Mouse (Mus musculus): Measurements from ENCODE around the gene Rimbp2. TPM values are rescaled to one million over a fixed set of nuclear protein-coding genes. Genes with fewer than 3 reads are reported as not detected.

Rimbp2 gene
- polyA plus RNA-seq, 1 experiment from 2014 or later = not detected

- TF ChIP-seq CTCF (IDR thresholded peaks at IDR 0.05; ENCODE audit: low read depth) = no peak
- Histone ChIP-seq H3K27me3 (ENCODE audit: insufficient read depth, low read length) (no peaks in the 10 kb centered on the region), H3K4me1 (replicated peaks; ENCODE audit: insufficient read depth, low read length) (no peaks in the 10 kb centered on the region), H3K9ac (ENCODE audit: low read depth, low read length) (no peak overlapping the region), H3K4me2 (ENCODE audit: low read length) (no peak overlapping the region), H3K9me3 (replicated peaks; ENCODE audit: low read length) (no peaks in the 10 kb centered on the region), H3K27ac (no peak overlapping the region), H3K36me3 (ENCODE audit: insufficient read depth, low read length) (no peaks in the 10 kb centered on the region), H3K4me3 (replicated peaks; ENCODE audit: low read depth, low read length) (no peak overlapping the region)
- DNase-seq (ENCODE audit: low spot score) (no peak), ATAC-seq (replicated peaks; ENCODE audit: low FRiP score, low read depth) (no peak)
- WGBS = 62% methylated on average over 4 of the region's 4 CpGs
Measured at GRCm38 (mm10) chr5:128841541-128841940, 111.7 kb downstream of the Rimbp2 start.

DNA sequence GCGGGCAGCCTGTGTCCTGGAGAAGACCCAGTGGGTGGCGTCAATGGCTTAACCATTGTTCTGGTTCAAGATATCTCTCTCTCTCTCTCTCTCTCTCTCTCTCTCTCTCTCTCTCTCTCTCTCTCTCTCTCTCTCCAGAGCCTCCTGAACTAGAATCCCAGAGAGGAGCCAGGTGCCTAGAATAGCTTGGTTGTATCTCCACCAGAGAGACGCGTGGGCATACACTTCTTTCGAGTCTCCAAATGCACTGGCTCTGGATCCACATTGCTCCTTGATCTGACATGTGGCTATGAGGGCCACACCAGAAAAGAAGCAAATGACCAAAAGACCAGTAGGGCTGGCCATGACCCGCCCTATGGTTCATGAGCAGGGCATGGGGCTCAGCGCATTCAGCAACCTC is 116.2 kb downstream of the Rimbp2 start:
- no peaks in the 10 kb centered on the region for H3K4me1 ChIP-seq (replicated peaks; ENCODE audit: insufficient read depth, low read length)
- H3K27me3 ChIP-seq (ENCODE audit: insufficient read depth, low read length) = no peaks in the 10 kb centered on the region
- WGBS = 92% methylated on average over 7 of the region's 7 CpGs
- H3K4me2 ChIP-seq (ENCODE audit: low read length) = no peak overlapping the region
- no peaks in the 10 kb centered on the region for H3K9me3 ChIP-seq (replicated peaks; ENCODE audit: low read length)
- DNase-seq (ENCODE audit: low spot score) (no peak), ATAC-seq (replicated peaks; ENCODE audit: low FRiP score, low read depth) (no peak)
- no peak overlapping the region for H3K9ac ChIP-seq (ENCODE audit: low read depth, low read length)
- TF ChIP-seq CTCF (IDR thresholded peaks at IDR 0.05; ENCODE audit: low read depth) = no peak
- H3K4me3 ChIP-seq (replicated peaks; ENCODE audit: low read depth, low read length) = no peak overlapping the region
- H3K27ac ChIP-seq = no peak overlapping the region
- no peaks in the 10 kb centered on the region for H3K36me3 ChIP-seq (ENCODE audit: insufficient read depth, low read length)

- no peaks in the 10 kb centered on the region for H3K27me3 ChIP-seq (ENCODE audit: insufficient read depth, low read length)
- no peak for ATAC-seq (replicated peaks; ENCODE audit: low FRiP score, low read depth)
- H3K4me1 ChIP-seq (replicated peaks; ENCODE audit: insufficient read depth, low read length) = no peaks in the 10 kb centered on the region
- WGBS = 70% methylated on average over 8 of the region's 8 CpGs
- no peaks in the 10 kb centered on the region for H3K36me3 ChIP-seq (ENCODE audit: insufficient read depth, low read length)
- no peak overlapping the region for H3K27ac ChIP-seq
- DNase-seq (ENCODE audit: low spot score) = no peak
- H3K9me3 ChIP-seq (replicated peaks; ENCODE audit: low read length) = no peaks in the 10 kb centered on the region
- no peak overlapping the region for H3K4me2 ChIP-seq (ENCODE audit: low read length)
- TF ChIP-seq CTCF (IDR thresholded peaks at IDR 0.05; ENCODE audit: low read depth) = no peak
- no peak overlapping the region for H3K9ac ChIP-seq (ENCODE audit: low read depth, low read length)
- H3K4me3 ChIP-seq (replicated peaks; ENCODE audit: low read depth, low read length) = no peak overlapping the region
Measured at GRCm38 (mm10) chr5:128834126-128834525, 119.2 kb downstream of the Rimbp2 start.

- Histone ChIP-seq H3K4me1 (replicated peaks; ENCODE audit: insufficient read depth, low read length) (no peaks in the 10 kb centered on the region), H3K4me2 (ENCODE audit: low read length) (no peak overlapping the region), H3K27ac (no peak overlapping the region), H3K4me3 (replicated peaks; ENCODE audit: low read depth, low read length) (no peak overlapping the region), H3K27me3 (ENCODE audit: insufficient read depth, low read length) (no peaks in the 10 kb centered on the region), H3K9ac (ENCODE audit: low read depth, low read length) (no peak overlapping the region), H3K9me3 (replicated peaks; ENCODE audit: low read length) (no peaks in the 10 kb centered on the region), H3K36me3 (ENCODE audit: insufficient read depth, low read length) (no peaks in the 10 kb centered on the region)
- TF ChIP-seq CTCF (IDR thresholded peaks at IDR 0.05; ENCODE audit: low read depth) = no peak
- no peak for DNase-seq (ENCODE audit: low spot score)
- no peak for ATAC-seq (replicated peaks; ENCODE audit: low FRiP score, low read depth)
- 77% methylated on average over 3 of the region's 3 CpGs for WGBS
Measured at GRCm38 (mm10) chr5:128822843-128823242, 130.4 kb downstream of the Rimbp2 start.

- H3K27ac ChIP-seq = no peak overlapping the region
- 58% methylated on average over 12 of the region's 12 CpGs for WGBS
- no peaks in the 10 kb centered on the region for H3K9me3 ChIP-seq (replicated peaks; ENCODE audit: low read length)
- H3K4me1 ChIP-seq (replicated peaks; ENCODE audit: insufficient read depth, low read length) = no peaks in the 10 kb centered on the region
- H3K27me3 ChIP-seq (ENCODE audit: insufficient read depth, low read length) = no peaks in the 10 kb centered on the region
- ATAC-seq (replicated peaks; ENCODE audit: low FRiP score, low read depth) (no peak), DNase-seq (ENCODE audit: low spot score) (no peak)
- no peak overlapping the region for H3K4me3 ChIP-seq (replicated peaks; ENCODE audit: low read depth, low read length)
- no peak overlapping the region for H3K4me2 ChIP-seq (ENCODE audit: low read length)
- TF ChIP-seq CTCF (IDR thresholded peaks at IDR 0.05; ENCODE audit: low read depth) = no peak
- H3K36me3 ChIP-seq (ENCODE audit: insufficient read depth, low read length) = no peaks in the 10 kb centered on the region
- H3K9ac ChIP-seq (ENCODE audit: low read depth, low read length) = no peak overlapping the region
Measured at GRCm38 (mm10) chr5:128819638-128820285, 133.5 kb downstream of the Rimbp2 start.

DNA sequence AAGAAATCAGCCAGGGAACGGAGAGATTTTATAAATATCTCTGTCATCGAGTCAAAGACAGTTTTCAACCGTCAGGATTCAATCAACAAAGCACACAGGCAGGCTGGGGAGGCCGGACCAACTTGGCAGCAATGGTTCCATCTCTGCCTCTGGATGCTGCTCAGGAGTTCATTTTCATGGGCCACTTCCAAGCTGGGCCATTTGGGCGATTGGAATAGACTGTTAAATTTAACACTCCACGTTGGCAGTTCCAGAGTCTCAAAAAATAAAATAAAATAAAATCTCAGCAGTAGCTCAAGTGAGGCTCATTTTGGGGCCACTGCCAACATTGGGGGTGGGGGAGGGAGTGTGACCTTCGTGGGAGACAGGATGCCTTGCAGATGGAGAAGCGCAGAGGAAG is 137.7 kb downstream of the Rimbp2 start:
- H3K27me3 ChIP-seq (ENCODE audit: insufficient read depth, low read length) = no peaks in the 10 kb centered on the region
- H3K9me3 ChIP-seq (replicated peaks; ENCODE audit: low read length) = no peaks in the 10 kb centered on the region
- H3K36me3 ChIP-seq (ENCODE audit: insufficient read depth, low read length) = no peaks in the 10 kb centered on the region
- TF ChIP-seq CTCF (IDR thresholded peaks at IDR 0.05; ENCODE audit: low read depth) = no peak
- no peak overlapping the region for H3K4me2 ChIP-seq (ENCODE audit: low read length)
- H3K27ac ChIP-seq = no peak overlapping the region
- ATAC-seq (replicated peaks; ENCODE audit: low FRiP score, low read depth) = no peak
- no peak for DNase-seq (ENCODE audit: low spot score)
- no peaks in the 10 kb centered on the region for H3K4me1 ChIP-seq (replicated peaks; ENCODE audit: insufficient read depth, low read length)
- WGBS = 47% methylated on average over 8 of the region's 8 CpGs
- H3K9ac ChIP-seq (ENCODE audit: low read depth, low read length) = no peak overlapping the region
- no peak overlapping the region for H3K4me3 ChIP-seq (replicated peaks; ENCODE audit: low read depth, low read length)

- Histone ChIP-seq H3K36me3 (ENCODE audit: insufficient read depth, low read length) (no peaks in the 10 kb centered on the region), H3K9me3 (replicated peaks; ENCODE audit: low read length) (no peaks in the 10 kb centered on the region), H3K4me3 (replicated peaks; ENCODE audit: low read depth, low read length) (no peak overlapping the region), H3K9ac (ENCODE audit: low read depth, low read length) (no peak overlapping the region), H3K27ac (no peak overlapping the region), H3K4me1 (replicated peaks; ENCODE audit: insufficient read depth, low read length) (no peaks in the 10 kb centered on the region), H3K4me2 (ENCODE audit: low read length) (no peak overlapping the region), H3K27me3 (ENCODE audit: insufficient read depth, low read length) (no peaks in the 10 kb centered on the region)
- DNase-seq (ENCODE audit: low spot score) = no peak
- no peak for TF ChIP-seq CTCF (IDR thresholded peaks at IDR 0.05; ENCODE audit: low read depth)
- ATAC-seq (replicated peaks; ENCODE audit: low FRiP score, low read depth) = no peak
- 73% methylated on average over 6 of the region's 6 CpGs for WGBS
Measured at GRCm38 (mm10) chr5:128815078-128815477, 138.2 kb downstream of the Rimbp2 start.

Measured in kidney, postnatal 0 days (tissue).